Mouse (Mus musculus) midbrain, embryonic 10.5 days (tissue): ENCODE measurements around the gene Lrmda. TPM values are rescaled to one million over a fixed set of nuclear protein-coding genes. Genes with fewer than 3 reads are reported as not detected.
A peak's percentile ranks its signal among the peaks of the same experiment; 100 is the strongest.

Source experiments
- DNase-seq: peaks from one replicate; pipeline ENCODE4 v3.0.0-alpha.2; 2017; ENCODE audit warnings: low spot score
- H3K27ac ChIP-seq: fragments of 300-500 bp; sonication (generic); replicated peaks from 2 replicates; pipeline ENCODE4 v1.5.1; 2016; ENCODE audit warnings: mild to moderate bottlenecking
- H3K27me3 ChIP-seq: fragments of 300-500 bp; sonication (generic); 2 replicates; pipeline ENCODE4 v1.6.1; 2016; ENCODE audit warnings: low read depth, mild to moderate bottlenecking; ENCODE audit not compliant: poor library complexity, severe bottlenecking
- H3K36me3 ChIP-seq: fragments of 300-500 bp; sonication (generic); 2 replicates; pipeline ENCODE4 v1.6.1; 2016; ENCODE audit warnings: mild to moderate bottlenecking, moderate library complexity
- H3K4me1 ChIP-seq: fragments of 300-500 bp; sonication (generic); 2 replicates; pipeline ENCODE4 v1.6.1; 2016
- H3K4me3 ChIP-seq: fragments of 300-500 bp; sonication (generic); 2 replicates; pipeline ENCODE4 v1.5.1; 2016; ENCODE audit warnings: mild to moderate bottlenecking, moderate library complexity
- H3K9me3 ChIP-seq: fragments of 300-500 bp; sonication (generic); replicated peaks from 2 replicates; pipeline ENCODE4 v1.6.1; 2016; ENCODE audit warnings: mild to moderate bottlenecking
- WGBS: fragments of 180-500 bp; shearing (Covaris S2); methylation state at CpG from one replicate; pipeline ENCODE4 v1.1.7; 2016; 5-methylcytosine and 5-hydroxymethylcytosine counted together
- polyA plus RNA-seq: library from polyadenylated mRNA; unstranded; fragments of >200 nt; fragmentation: Nextera tagmentation; extraction: Ambion mirVana; gene quantifications from 2 replicates; pipeline ENCODE4 v1.2.1, GENCODE M21; 2016

Lrmda gene
- polyA plus RNA-seq, 1 experiment from 2014 or later: 0.38 TPM

- H3K4me1 ChIP-seq: peaks cover 26% of the 10 kb centered on the region
- WGBS: 88% methylated on average over 1 of the region's 1 CpGs
- no peak for DNase-seq
- no peak overlapping the region for H3K27ac ChIP-seq
- no peaks in the 10 kb centered on the region for H3K36me3 ChIP-seq
- no peaks in the 10 kb centered on the region for H3K9me3 ChIP-seq
- no peak overlapping the region for H3K4me3 ChIP-seq
- H3K27me3 ChIP-seq: peaks cover 28% of the 10 kb centered on the region
Measured at GRCm38 (mm10) chr14:22210601-22211000, 191.1 kb downstream of the Lrmda start.

- 91% methylated on average over 4 of the region's 4 CpGs for WGBS
- Histone ChIP-seq H3K4me1 (peaks cover 8% of the 10 kb centered on the region), H3K27ac (no peak overlapping the region), H3K9me3 (no peaks in the 10 kb centered on the region), H3K4me3 (no peak overlapping the region), H3K36me3 (no peaks in the 10 kb centered on the region), H3K27me3 (peaks cover 7% of the 10 kb centered on the region; the same call in 1 of the 2 replicates)
- DNase-seq: no peak
Measured at GRCm38 (mm10) chr14:22218183-22218582, 198.7 kb downstream of the Lrmda start.

GRCm38 (mm10) chr14:22222038-22222437 is 202.5 kb downstream of the Lrmda start:
- no peak for DNase-seq
- Histone ChIP-seq H3K4me3 (no peak overlapping the region), H3K9me3 (no peaks in the 10 kb centered on the region), H3K27ac (no peak overlapping the region), H3K36me3 (no peaks in the 10 kb centered on the region), H3K27me3 (no peaks in the 10 kb centered on the region), H3K4me1 (no peaks in the 10 kb centered on the region)
- WGBS: 86% methylated on average over 1 of the region's 1 CpGs

GRCm38 (mm10) chr14:22222574-22222973 is 203.1 kb downstream of the Lrmda start:
- H3K36me3 ChIP-seq: no peaks in the 10 kb centered on the region
- WGBS: 90% methylated on average over 3 of the region's 3 CpGs
- no peak overlapping the region for H3K27ac ChIP-seq
- H3K4me1 ChIP-seq: no peaks in the 10 kb centered on the region
- no peak for DNase-seq
- no peaks in the 10 kb centered on the region for H3K9me3 ChIP-seq
- no peaks in the 10 kb centered on the region for H3K27me3 ChIP-seq
- H3K4me3 ChIP-seq: no peak overlapping the region

GRCm38 (mm10) chr14:22226205-22226604 is 206.7 kb downstream of the Lrmda start:
- Histone ChIP-seq H3K27ac (no peak overlapping the region), H3K4me1 (no peaks in the 10 kb centered on the region), H3K9me3 (no peaks in the 10 kb centered on the region), H3K4me3 (no peak overlapping the region), H3K36me3 (no peaks in the 10 kb centered on the region), H3K27me3 (no peaks in the 10 kb centered on the region)
- 92% methylated on average over 2 of the region's 2 CpGs for WGBS
- no peak for DNase-seq

GRCm38 (mm10) chr14:22228253-22228968 is 208.9 kb downstream of the Lrmda start:
- 89% methylated on average over 7 of the region's 7 CpGs for WGBS
- no peaks in the 10 kb centered on the region for H3K9me3 ChIP-seq
- DNase-seq: no peak

GRCm38 (mm10) chr14:22240315-22240714 is 220.8 kb downstream of the Lrmda start:
- no peaks in the 10 kb centered on the region for H3K36me3 ChIP-seq
- peak; percentile 15 for DNase-seq
- no peak overlapping the region for H3K27ac ChIP-seq
- H3K4me3 ChIP-seq: no peak overlapping the region
- H3K9me3 ChIP-seq: no peaks in the 10 kb centered on the region
- H3K27me3 ChIP-seq: no peaks in the 10 kb centered on the region
- H3K4me1 ChIP-seq: peaks cover 28% of the 10 kb centered on the region
- WGBS: 52% methylated on average over 3 of the region's 3 CpGs

More at GRCm38 (mm10) chr14:22228253-22228968, 208.9 kb downstream of the Lrmda start:
- H3K4me1 ChIP-seq: no peaks in the 10 kb centered on the region
- no peak overlapping the region for H3K27ac ChIP-seq
- H3K4me3 ChIP-seq: no peak overlapping the region
- no peaks in the 10 kb centered on the region for H3K27me3 ChIP-seq
- no peaks in the 10 kb centered on the region for H3K36me3 ChIP-seq

GRCm38 (mm10) chr14:22255458-22255857 is 235.9 kb downstream of the Lrmda start:
- WGBS: 94% methylated on average over 12 of the region's 12 CpGs
- Histone ChIP-seq H3K36me3 (no peaks in the 10 kb centered on the region), H3K27ac (no peak overlapping the region), H3K9me3 (no peaks in the 10 kb centered on the region), H3K4me3 (no peak overlapping the region), H3K27me3 (no peaks in the 10 kb centered on the region; the same call in 1 of the 2 replicates), H3K4me1 (peaks cover 13% of the 10 kb centered on the region)
- DNase-seq: no peak

- Histone ChIP-seq H3K36me3 (no peaks in the 10 kb centered on the region), H3K27ac (no peak overlapping the region), H3K4me1 (peaks cover 13% of the 10 kb centered on the region), H3K9me3 (no peaks in the 10 kb centered on the region), H3K4me3 (no peak overlapping the region), H3K27me3 (peaks cover 2% of the 10 kb centered on the region; the same call in 1 of the 2 replicates)
- WGBS: 90% methylated on average over 12 of the region's 12 CpGs
- DNase-seq: no peak
Measured at GRCm38 (mm10) chr14:22256274-22256673, 236.8 kb downstream of the Lrmda start.

GRCm38 (mm10) chr14:22259376-22260032 is 240.0 kb downstream of the Lrmda start:
- H3K9me3 ChIP-seq: no peaks in the 10 kb centered on the region
- H3K27me3 ChIP-seq: peaks cover 9% of the 10 kb centered on the region; the same call in 1 of the 2 replicates
- no peaks in the 10 kb centered on the region for H3K36me3 ChIP-seq
- H3K4me1 ChIP-seq: peaks cover 13% of the 10 kb centered on the region
- WGBS: 31% methylated on average over 10 of the region's 10 CpGs
- peak overlapping the region; percentile 62 for H3K27ac ChIP-seq
- DNase-seq: peak; percentile 62
- 0 out of 2 replicates have a peak overlapping the region, but pooled peaks have one; percentile 3 for H3K4me3 ChIP-seq

GRCm38 (mm10) chr14:22260033-22260419 is 240.5 kb downstream of the Lrmda start:
- no peaks in the 10 kb centered on the region for H3K36me3 ChIP-seq
- H3K4me1 ChIP-seq: peaks cover 13% of the 10 kb centered on the region
- H3K27ac ChIP-seq: peak overlapping the region; percentile 62; the same call in 1 of the 2 replicates
- H3K4me3 ChIP-seq: no peak overlapping the region
- DNase-seq: no peak
- peaks cover 9% of the 10 kb centered on the region; the same call in 1 of the 2 replicates for H3K27me3 ChIP-seq
- 80% methylated on average over 5 of the region's 5 CpGs for WGBS
- H3K9me3 ChIP-seq: no peaks in the 10 kb centered on the region

- no peak overlapping the region for H3K4me3 ChIP-seq
- H3K36me3 ChIP-seq: no peaks in the 10 kb centered on the region
- DNase-seq: no peak
- peaks cover 9% of the 10 kb centered on the region; the same call in 1 of the 2 replicates for H3K27me3 ChIP-seq
- no peaks in the 10 kb centered on the region for H3K4me1 ChIP-seq
- 83% methylated on average over 4 of the region's 4 CpGs for WGBS
- H3K9me3 ChIP-seq: no peaks in the 10 kb centered on the region
- no peak overlapping the region for H3K27ac ChIP-seq
Measured at GRCm38 (mm10) chr14:22265229-22265905, 245.9 kb downstream of the Lrmda start.
